Mouse (Mus musculus) myocyte (in vitro differentiated cells): ENCODE measurements at regions not wholly inside any gene's neighbourhood (a gene's known extent, or its start where the extent isn't known, plus 50 kb on each side); places are given as distances from the start of the nearest gene placed in this dataset.

ENCODE experiments used
- H3K27me3 ChIP-seq: one replicate; pipeline ENCODE4 v1.6.1; 2011; ENCODE audit not compliant: control insufficient read depth, insufficient read depth, insufficient read length
- H3K36me3 ChIP-seq: one replicate; pipeline ENCODE4 v1.6.1; 2011; ENCODE audit not compliant: control insufficient read depth, insufficient read depth
- H3K4me2 ChIP-seq: one replicate; pipeline ENCODE4 v1.6.1; 2011; ENCODE audit warnings: low read depth, control low read depth
- H3K4me3 ChIP-seq: one replicate; pipeline ENCODE4 v1.5.1; 2011; ENCODE audit warnings: mild to moderate bottlenecking, control low read depth, moderate library complexity
- H3K79me2 ChIP-seq: one replicate; pipeline ENCODE4 v1.6.1; 2011; ENCODE audit not compliant: control insufficient read depth, insufficient read depth
- H3ac ChIP-seq: one replicate; pipeline ENCODE4 v1.6.1; 2011; ENCODE audit not compliant: control insufficient read depth, insufficient read length
- CEBPB ChIP-seq: IDR thresholded peaks from 2 replicates; pipeline ENCODE4 v1.6.1; 2011; ENCODE audit warnings: mild to moderate bottlenecking, moderate library complexity; ENCODE audit not compliant: poor library complexity, insufficient read depth, severe bottlenecking
- E2F4 ChIP-seq: IDR thresholded peaks from one replicate; pipeline ENCODE4 v1.6.1; 2011; ENCODE audit warnings: mild to moderate bottlenecking, control low read depth, moderate library complexity; ENCODE audit not compliant: insufficient read depth
- MAX ChIP-seq: IDR thresholded peaks from one replicate; pipeline ENCODE4 v1.6.1; 2011; ENCODE audit warnings: low read depth, mild to moderate bottlenecking, control low read depth
- MYOD1 ChIP-seq, 3 experiments: IDR thresholded peaks; one replicate each; pipeline ENCODE4 v1.6.1; 2011; ENCODE audit warnings: control low read depth in 2 of 3, low read depth in 2 of 3, mild to moderate bottlenecking in 2 of 3, moderate library complexity in 1 of 3; ENCODE audit not compliant: insufficient read length in 2 of 3, control insufficient read depth in 1 of 3
- MYOG ChIP-seq, 3 experiments: IDR thresholded peaks; one replicate each; pipeline ENCODE4 v1.6.1; 2011; ENCODE audit warnings: control low read depth in 2 of 3, low read depth in 2 of 3, mild to moderate bottlenecking in 2 of 3; ENCODE audit not compliant: insufficient read length in 2 of 3, control insufficient read depth in 1 of 3, insufficient read depth in 1 of 3
- POLR2A ChIP-seq: IDR thresholded peaks from one replicate; pipeline ENCODE4 v1.6.1; 2011; ENCODE audit warnings: low read depth, mild to moderate bottlenecking, control low read depth, moderate library complexity; ENCODE audit not compliant: insufficient read length
- POLR2AphosphoS2 ChIP-seq: IDR thresholded peaks from one replicate; pipeline ENCODE4 v1.6.1; 2011; ENCODE audit warnings: low read depth, control low read depth; ENCODE audit not compliant: insufficient read length
- REST ChIP-seq: IDR thresholded peaks from one replicate; pipeline ENCODE4 v1.6.1; 2011; ENCODE audit warnings: mild to moderate bottlenecking, control low read depth, moderate library complexity; ENCODE audit not compliant: insufficient read depth, insufficient read length
- SRF ChIP-seq: IDR thresholded peaks from one replicate; pipeline ENCODE4 v1.6.1; 2011; ENCODE audit warnings: low read depth; ENCODE audit not compliant: control insufficient read depth, insufficient read length
- TCF12 ChIP-seq: IDR thresholded peaks from one replicate; pipeline ENCODE4 v1.6.1; 2011; ENCODE audit warnings: mild to moderate bottlenecking, control low read depth; ENCODE audit not compliant: poor library complexity, insufficient read depth, severe bottlenecking
- TCF3 ChIP-seq: IDR thresholded peaks from one replicate; pipeline ENCODE4 v1.6.1; 2011; ENCODE audit warnings: low read depth, control low read depth; ENCODE audit not compliant: insufficient read length
- USF1 ChIP-seq: IDR thresholded peaks from one replicate; pipeline ENCODE4 v1.6.1; 2011; ENCODE audit warnings: low read depth, mild to moderate bottlenecking, control low read depth, moderate library complexity

DNA sequence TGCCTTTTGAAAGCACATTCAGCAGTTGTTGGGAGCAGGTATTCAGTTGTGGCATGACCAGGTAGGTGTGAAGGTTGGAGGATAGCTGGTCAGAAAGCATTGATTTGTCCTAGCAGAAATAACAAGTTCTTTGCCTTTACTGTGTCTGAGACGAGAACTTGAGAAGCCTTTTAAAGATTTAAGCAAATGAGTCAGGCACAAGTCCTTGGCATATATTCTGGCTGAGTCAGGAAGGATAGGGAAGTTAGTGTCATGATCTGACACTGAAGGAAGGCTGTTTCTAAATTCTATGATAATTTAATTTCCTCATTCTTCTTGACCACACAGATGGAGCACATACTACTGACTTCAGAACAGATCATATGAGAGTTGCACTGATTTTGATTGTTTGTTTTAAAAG is 993.8 kb downstream of the Basp1 start:
- Histone ChIP-seq H3K79me2 (no peaks in the 10 kb centered on the region), H3ac (no peak overlapping the region), H3K27me3 (no peaks in the 10 kb centered on the region), H3K36me3 (no peaks in the 10 kb centered on the region), H3K4me3 (no peak overlapping the region), H3K4me2 (peak overlapping the region; percentile 14)
- TF ChIP-seq E2F4 (no peak), CEBPB (no peak), MYOD1 (IDR thresholded peaks at IDR 0.05; ENCODE audit: control insufficient read depth in 1 of 3, insufficient read length in 2 of 3, low read depth in 2 of 3) (no peak)

DNA sequence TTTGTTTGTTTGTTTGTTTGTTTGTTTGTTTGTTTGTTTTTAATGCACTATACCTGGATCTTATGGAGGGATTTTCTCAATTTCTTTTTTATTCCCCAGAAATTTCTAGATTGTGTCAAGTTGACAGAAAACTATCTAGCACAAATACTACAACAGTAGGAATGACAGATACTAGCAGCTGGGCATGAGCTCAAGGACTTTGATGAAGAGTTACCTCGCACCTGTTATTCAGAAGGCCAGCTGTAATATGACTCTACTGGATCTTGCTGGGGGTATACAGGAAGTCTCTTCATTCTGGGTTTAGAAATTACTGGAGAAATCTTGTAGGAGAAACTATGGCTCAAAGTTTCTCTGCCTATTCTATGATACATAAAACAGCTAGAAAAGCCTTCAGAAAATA is 994.4 kb downstream of the Basp1 start:
- Histone ChIP-seq H3K36me3 (no peaks in the 10 kb centered on the region), H3K4me2 (peak overlapping the region; percentile 14), H3K79me2 (no peaks in the 10 kb centered on the region), H3ac (no peak overlapping the region), H3K27me3 (no peaks in the 10 kb centered on the region), H3K4me3 (no peak overlapping the region)
- TF ChIP-seq SRF (no peak), POLR2AphosphoS2 (no peak), MYOG (IDR thresholded peaks at IDR 0.05; ENCODE audit: control insufficient read depth in 1 of 3, insufficient read depth in 1 of 3, insufficient read length in 2 of 3, low read depth in 2 of 3) (peak in 2 of 3 experiments; percentile 46 to 57), POLR2A (no peak), MYOD1 (IDR thresholded peaks at IDR 0.05; ENCODE audit: control insufficient read depth in 1 of 3, insufficient read length in 2 of 3, low read depth in 2 of 3) (peak; percentile 70 to 94 (median 93)), TCF3 (peak; percentile 37), CEBPB (no peak), TCF12 (peak; percentile 77), USF1 (no peak), E2F4 (no peak), REST (no peak), MAX (no peak)

DNA sequence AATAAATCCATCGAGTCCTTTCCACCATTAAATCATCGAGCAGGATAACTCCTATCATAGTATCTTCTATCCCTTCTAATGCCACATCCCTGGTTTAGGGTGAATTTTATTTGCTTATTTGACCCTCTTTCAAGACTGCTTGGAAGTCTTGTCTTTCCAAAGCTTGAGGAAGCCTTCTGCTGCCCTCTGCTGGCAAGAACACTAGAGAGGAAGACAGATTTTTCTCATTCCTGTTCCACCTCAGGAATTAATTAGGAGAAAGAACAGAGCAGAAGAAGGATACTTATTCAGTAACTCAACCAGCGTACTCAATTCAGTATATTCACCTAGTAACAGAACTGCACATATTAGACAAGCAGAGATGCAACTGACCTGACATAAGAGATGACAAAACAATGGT is 1005.9 kb downstream of the Basp1 start:
- no peak overlapping the region for H3ac ChIP-seq
- TF ChIP-seq TCF12 = no peak
- no peak for TF ChIP-seq USF1
- TF ChIP-seq MYOG (IDR thresholded peaks at IDR 0.05; ENCODE audit: control insufficient read depth in 1 of 3, insufficient read depth in 1 of 3, insufficient read length in 2 of 3, low read depth in 2 of 3) = no peak
- no peak for TF ChIP-seq POLR2A
- TF ChIP-seq TCF3 = no peak
- no peak for TF ChIP-seq REST
- TF ChIP-seq E2F4 = no peak
- TF ChIP-seq POLR2AphosphoS2 = no peak
- TF ChIP-seq MYOD1 (IDR thresholded peaks at IDR 0.05; ENCODE audit: control insufficient read depth in 1 of 3, insufficient read length in 2 of 3, low read depth in 2 of 3) = no peak
- TF ChIP-seq CEBPB = no peak
- no peak overlapping the region for H3K4me3 ChIP-seq
- H3K4me2 ChIP-seq = no peak overlapping the region
- no peaks in the 10 kb centered on the region for H3K79me2 ChIP-seq
- no peaks in the 10 kb centered on the region for H3K36me3 ChIP-seq
- no peaks in the 10 kb centered on the region for H3K27me3 ChIP-seq

DNA sequence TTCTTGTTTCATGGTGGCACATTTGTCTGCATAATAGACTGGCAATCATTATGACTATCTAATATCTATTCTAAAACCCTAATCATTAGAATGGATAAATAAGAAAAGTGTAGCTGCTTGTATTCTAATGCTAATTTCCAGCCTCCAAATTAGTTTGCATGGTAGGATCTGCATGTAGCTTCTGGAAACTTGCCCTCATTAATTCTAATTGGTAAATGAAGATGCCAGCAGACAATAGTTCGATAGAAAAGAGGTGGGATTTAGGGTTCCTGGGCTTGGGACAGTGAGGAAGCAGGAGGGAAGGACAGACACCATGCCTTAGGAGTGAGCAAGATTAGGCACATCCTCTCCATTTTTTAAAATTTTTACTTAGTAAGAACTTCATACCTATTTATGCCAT is 1008.3 kb downstream of the Basp1 start:
- Histone ChIP-seq H3K4me3 (no peak overlapping the region), H3K36me3 (no peaks in the 10 kb centered on the region), H3K27me3 (no peaks in the 10 kb centered on the region), H3ac (no peak overlapping the region), H3K4me2 (no peak overlapping the region), H3K79me2 (no peaks in the 10 kb centered on the region)
- TF ChIP-seq CEBPB (no peak), MYOG (IDR thresholded peaks at IDR 0.05; ENCODE audit: control insufficient read depth in 1 of 3, insufficient read depth in 1 of 3, insufficient read length in 2 of 3, low read depth in 2 of 3) (no peak), TCF12 (no peak), MAX (no peak), SRF (no peak), TCF3 (no peak)

DNA sequence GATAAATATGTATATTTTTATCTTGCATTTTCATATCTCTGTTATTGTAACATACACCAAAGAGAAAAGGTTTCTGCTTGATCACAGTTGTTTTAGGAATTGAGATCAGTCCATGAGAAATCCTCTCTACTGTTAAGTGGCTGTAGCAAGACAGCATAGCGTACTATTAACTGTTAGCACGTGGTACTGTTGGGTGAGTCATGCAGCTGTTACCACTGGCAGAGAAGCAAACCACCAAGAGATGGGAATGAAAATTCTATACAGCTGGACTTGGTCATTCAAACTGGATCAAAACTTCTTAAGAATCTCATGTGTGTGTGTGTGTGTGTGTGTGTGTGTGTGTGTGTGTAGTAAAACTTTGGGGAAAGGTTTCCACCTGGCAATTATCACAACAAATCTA is 1013.5 kb downstream of the Basp1 start:
- Histone ChIP-seq H3K27me3 (no peaks in the 10 kb centered on the region), H3K36me3 (no peaks in the 10 kb centered on the region), H3K79me2 (no peaks in the 10 kb centered on the region), H3K4me2 (no peak overlapping the region), H3K4me3 (no peak overlapping the region), H3ac (no peak overlapping the region)
- peak; percentile 60 for TF ChIP-seq TCF12
- peak; percentile 95 for TF ChIP-seq USF1
- no peak for TF ChIP-seq E2F4
- TF ChIP-seq TCF3 = no peak
- TF ChIP-seq CEBPB = 0 out of 2 replicates have a peak, but pooled peaks have one; percentile 21
- no peak for TF ChIP-seq POLR2AphosphoS2
- TF ChIP-seq MAX = peak; percentile 72
- TF ChIP-seq MYOG (IDR thresholded peaks at IDR 0.05; ENCODE audit: control insufficient read depth in 1 of 3, insufficient read depth in 1 of 3, insufficient read length in 2 of 3, low read depth in 2 of 3) = peak in 1 of 3 experiments; percentile 86
- peak in 2 of 3 experiments; percentile 77 to 83 for TF ChIP-seq MYOD1 (IDR thresholded peaks at IDR 0.05; ENCODE audit: control insufficient read depth in 1 of 3, insufficient read length in 2 of 3, low read depth in 2 of 3)
